Comparison of ENCODE assay signal across 17 mouse cellular contexts in the genomic region with DNA sequence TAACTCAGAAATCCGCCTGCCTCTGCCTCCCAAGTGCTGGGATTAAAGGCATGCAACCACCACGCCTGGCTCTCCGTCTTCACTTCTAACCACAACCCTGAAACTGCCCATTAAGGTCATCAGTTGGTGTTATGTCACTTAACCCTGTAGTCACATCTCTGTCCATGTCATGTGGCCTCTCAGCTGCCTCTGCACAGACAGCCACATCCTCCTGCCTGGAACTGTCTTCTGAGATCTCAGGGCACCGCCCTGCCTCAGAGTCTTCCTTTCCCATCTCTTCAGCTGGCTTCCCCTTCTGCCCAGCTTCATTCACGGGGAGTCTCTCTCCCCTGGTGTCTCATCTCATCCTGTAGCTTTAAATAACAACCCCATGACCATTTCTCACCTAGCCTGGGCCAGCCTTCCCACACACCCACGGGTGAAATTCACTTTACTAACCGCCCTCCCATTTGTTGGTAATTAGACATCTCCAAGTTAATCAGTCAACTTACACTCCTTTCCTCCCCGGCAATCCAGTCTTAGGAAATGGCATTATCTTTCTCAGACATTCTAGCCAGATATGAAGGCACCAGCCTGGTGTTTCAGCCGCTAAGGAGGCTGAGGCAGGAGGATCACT. TPM values are rescaled to one million over a fixed set of nuclear protein-coding genes. Genes with fewer than 3 reads are reported as not detected.
DNase-seq lines count a peak whose midpoint lies in the region; ATAC-seq and TF ChIP-seq lines count a peak whose summit lies in the region.
"Had no signal": no experiment of that assay in that cellular context is flagged by ENCODE, and none has a peak within 500 bp of the region (broad histone marks: within the 10 kb centered on the region; RNA-seq: fewer than 3 reads in every experiment).

No protein-coding gene starts in this region.

- no peak for DNase-seq in gastrocnemius, adult 2 months
- no peak for DNase-seq in gastrocnemius, postnatal 25 days
- no peak for DNase-seq in liver, embryonic 13.5 days
- no peak for DNase-seq in liver
- DNase-seq in monocyte, adult 2 months (ENCODE audit: low read depth in 1 of 2, low spot score in 2 of 2), result peak; percentile 65 to 71
- DNase-seq in cerebellum, adult 11 months, result no peak
- DNase-seq in right cerebral cortex, postnatal 10 days (ENCODE audit: low spot score in 2 of 2), result no peak
- DNase-seq: adrenal gland, postnatal 25 days; cerebellum, adult 11-12 months; cerebellum, postnatal 36 days; forebrain, postnatal 0 days; spleen, adult 18-20 months had no signal

- ATAC-seq in liver, embryonic 13.5 days (ENCODE audit: low read depth), result no peak
- peak; percentile 54 for ATAC-seq in granulocyte monocyte progenitor cell, adult 5-6 weeks (replicated peaks; ENCODE audit: poor library complexity, severe bottlenecking)
- ATAC-seq: activated CD4-positive, CD25-positive, alpha-beta regulatory T cell, adult 4 months; forebrain, postnatal 0 days had no signal

- no peaks in the 10 kb centered on the region for H3K9me3 ChIP-seq in liver, embryonic 13.5 days (replicated peaks)
- H3K9me3 ChIP-seq: limb, embryonic 13.5 days had no signal

- H3K4me2 ChIP-seq in liver, embryonic 13.5 days, result no peak overlapping the region
- H3K4me2 ChIP-seq: heart, embryonic 11.5 days; limb, embryonic 13.5 days had no signal

- H3K27ac ChIP-seq in gastrocnemius, adult 2 months, result peak overlapping the region; percentile 94; the same call in 1 of the 2 replicates
- H3K27ac ChIP-seq in liver, embryonic 13.5 days, result no peak overlapping the region
- H3K27ac ChIP-seq: limb, embryonic 13.5 days had no signal

- H3K9ac ChIP-seq in liver, embryonic 13.5 days, result 0 out of 2 replicates have a peak overlapping the region, but pooled peaks have one; percentile 18
- H3K9ac ChIP-seq: forebrain, postnatal 0 days; limb, embryonic 13.5 days had no signal

- intact Hi-C loops in gastrocnemius, adult 2 months (cut with DNase I), result no loop called here

- peaks cover 13% of the 10 kb centered on the region for H3K27me3 ChIP-seq in liver, embryonic 13.5 days
- H3K27me3 ChIP-seq: CH12.LX; limb, embryonic 13.5 days had no signal

- no peak for TF ChIP-seq CTCF in gastrocnemius, adult 2 months (IDR thresholded peaks at IDR 0.05)

- H3K4me3 ChIP-seq in gastrocnemius, adult 2 months, result peak overlapping the region; percentile 15
- H3K4me3 ChIP-seq in liver, embryonic 13.5 days (replicated peaks), result no peak overlapping the region
- H3K4me3 ChIP-seq: limb, embryonic 13.5 days had no signal

- 29% methylated on average over 9 of the region's 9 CpGs for WGBS in liver, embryonic 13.5 days (ENCODE audit: insufficient replicate concordance)

- no peaks in the 10 kb centered on the region for H3K36me3 ChIP-seq in liver, embryonic 13.5 days
- H3K36me3 ChIP-seq: limb, embryonic 13.5 days had no signal

- H3K4me1 ChIP-seq in liver, embryonic 13.5 days (replicated peaks), result peaks cover 40% of the 10 kb centered on the region

RNA-seq across cellular contexts. Expression of a gene that starts 3.3 kb away (rescaled TPM):
- 10 to 100 TPM in 1 of 2 experiments, 1 to 10 TPM in 1; 6.5 to 10.6 TPM for total RNA-seq in gastrocnemius, adult 2 months (2021)
- total RNA-seq in gastrocnemius, postnatal 25 days (2021), result 10 to 100 TPM in 1 of 2 experiments, 1 to 10 TPM in 1; 8.3 to 11.6 TPM
- 2.1 and 2.6 TPM in 2 replicates for polyA plus RNA-seq in liver, embryonic 13.5 days (2015; fragmentation: Nextera tagmentation; extraction: Ambion mirVana)
- total RNA-seq in granulocyte monocyte progenitor cell, adult 5-6 weeks (2014; fragmentation: Nextera tagmentation), result 2.1 and 6.1 TPM in 2 replicates
- 0.46 and 1.6 TPM in 2 replicates for total RNA-seq in granulocyte monocyte progenitor cell, adult 5-6 weeks (2017)
- total RNA-seq: CH12.LX had no signal
- polyA plus RNA-seq: activated CD4-positive, CD25-positive, alpha-beta regulatory T cell, adult 4 months had no signal

RNA-seq across cellular contexts. Expression of a gene that starts 3.6 kb away (rescaled TPM):
- 1 to 10 TPM; 1.2 to 1.9 TPM for total RNA-seq in gastrocnemius, adult 2 months (2021)
- total RNA-seq in gastrocnemius, postnatal 25 days (2021), result 1 to 10 TPM in 1 of 2 experiments, under 1 TPM in 1; 0.87 to 2.1 TPM
- polyA plus RNA-seq in liver, embryonic 13.5 days (2015; fragmentation: Nextera tagmentation; extraction: Ambion mirVana), result 1.1 and 1.4 TPM in 2 replicates
- 4.9 and 6.6 TPM in 2 replicates for total RNA-seq in granulocyte monocyte progenitor cell, adult 5-6 weeks (2014; fragmentation: Nextera tagmentation)
- total RNA-seq in granulocyte monocyte progenitor cell, adult 5-6 weeks (2017), result 3.6 and 6.1 TPM in 2 replicates
- polyA plus RNA-seq: activated CD4-positive, CD25-positive, alpha-beta regulatory T cell, adult 4 months had no signal

RNA-seq across cellular contexts. Expression of a gene that starts 6.7 kb away (rescaled TPM):
- 1 to 10 TPM in 1 of 2 experiments, under 1 TPM in 1; 0.64 to 1.1 TPM for total RNA-seq in gastrocnemius, adult 2 months (2021)
- total RNA-seq in gastrocnemius, postnatal 25 days (2021), result 1 to 10 TPM in 1 of 2 experiments, under 1 TPM in 1; 0.67 to 1.5 TPM
- polyA plus RNA-seq in liver, embryonic 13.5 days (2015; fragmentation: Nextera tagmentation; extraction: Ambion mirVana), result 0.10 TPM in 1 of 2 replicates, not detected in the other
- total RNA-seq in granulocyte monocyte progenitor cell, adult 5-6 weeks (2014; fragmentation: Nextera tagmentation), result 5.4 and 27.7 TPM in 2 replicates
- total RNA-seq in granulocyte monocyte progenitor cell, adult 5-6 weeks (2017), result 38.0 and 41.8 TPM in 2 replicates
- total RNA-seq: forebrain, postnatal 0 days had no signal
- polyA plus RNA-seq: activated CD4-positive, CD25-positive, alpha-beta regulatory T cell, adult 4 months; heart, embryonic 11.5 days had no signal

RNA-seq across cellular contexts. Expression of a gene that starts 10.4 kb away (rescaled TPM):
- total RNA-seq in gastrocnemius, adult 2 months (2021), result 10 to 100 TPM; 25.4 to 28.1 TPM
- 10 to 100 TPM; 19.1 to 23.5 TPM for total RNA-seq in gastrocnemius, postnatal 25 days (2021)
- polyA plus RNA-seq in liver, embryonic 13.5 days (2015; fragmentation: Nextera tagmentation; extraction: Ambion mirVana), result 37.3 and 38.6 TPM in 2 replicates
- total RNA-seq in granulocyte monocyte progenitor cell, adult 5-6 weeks (2014; fragmentation: Nextera tagmentation), result 99.4 and 106 TPM in 2 replicates
- total RNA-seq in granulocyte monocyte progenitor cell, adult 5-6 weeks (2017), result 95.6 and 98.9 TPM in 2 replicates

RNA-seq across cellular contexts. Expression of a gene that starts 20.1 kb away (rescaled TPM):
- 10 to 100 TPM; 98.0 to 98.5 TPM for total RNA-seq in gastrocnemius, adult 2 months (2021)
- total RNA-seq in gastrocnemius, postnatal 25 days (2021), result 100 to 1,000 TPM in 1 of 2 experiments, 10 to 100 TPM in 1; 99.8 to 102 TPM
- 351 and 453 TPM in 2 replicates for polyA plus RNA-seq in liver, embryonic 13.5 days (2015; fragmentation: Nextera tagmentation; extraction: Ambion mirVana)
- total RNA-seq in granulocyte monocyte progenitor cell, adult 5-6 weeks (2014; fragmentation: Nextera tagmentation), result 969 and 995 TPM in 2 replicates
- 1,214 and 1,335 TPM in 2 replicates for total RNA-seq in granulocyte monocyte progenitor cell, adult 5-6 weeks (2017)

Comparison
In these comparisons a context has a peak if more than half of its experiments do, and no peak if none do; other contexts are left out.
1. DNase-seq: peak in monocyte, adult 2 months (2 of 2); none in gastrocnemius, adult 2 months (single experiment), gastrocnemius, postnatal 25 days (single experiment), liver, embryonic 13.5 days (single experiment), liver (single experiment), cerebellum, adult 11 months (single experiment) and right cerebral cortex, postnatal 10 days (0 of 2).